Mouse (Mus musculus) ES-E14 (cell line): Measurements from ENCODE around the gene Aplp2.

ENCODE experiments used
- HCFC1 ChIP-seq: IDR thresholded peaks from 2 replicates; pipeline ENCODE4 v1.6.1; 2012; ENCODE audit warnings: low read length, inconsistent platforms, borderline replicate concordance; ENCODE audit not compliant: insufficient read depth
- ZC3H11A ChIP-seq: IDR thresholded peaks from 2 replicates; pipeline ENCODE4 v1.6.1; 2012; ENCODE audit warnings: low read depth, mild to moderate bottlenecking, inconsistent platforms, low read length, borderline replicate concordance

GRCm38 (mm10) chr9:31254697-31255004 is 43.0 kb upstream of the Aplp2 start:
- TF ChIP-seq ZC3H11A (no peak), HCFC1 (no peak)
